Mouse (Mus musculus) heart, embryonic 14.5 days (tissue): ENCODE measurements at regions not wholly inside any gene's neighbourhood (a gene's known extent, or its start where the extent isn't known, plus 50 kb on each side); places are given as distances from the start of the nearest gene placed in this dataset.

ENCODE experiments used
- ATAC-seq: fragments of 200-750 bp; cut with Nextera tagmentation; 2 replicates; pipeline ENCODE4 v1.8.0; 2017; ENCODE audit warnings: low read depth, moderate TSS enrichment; ENCODE audit not compliant: insufficient number of reproducible peaks, insufficient read depth, low FRiP score
- H3K27ac ChIP-seq, 2 experiments: fragments of 200-500 bp in 1 of 2; fragments of 300-500 bp in 1 of 2; sonication (generic) in 1 of 2; replicated peaks in 1 of 2; 2 replicates each; pipeline ENCODE4 v1.5.1; 2012 to 2014; ENCODE audit warnings: low read depth in 2 of 2, low read length in 2 of 2, control low read depth in 1 of 2, mild to moderate bottlenecking in 1 of 2, mixed read lengths in 1 of 2; ENCODE audit not compliant: control insufficient read depth in 1 of 2, insufficient read depth in 1 of 2
- H3K27me3 ChIP-seq: fragments of 300-500 bp; sonication (generic); 2 replicates; pipeline ENCODE4 v1.6.1; 2014; ENCODE audit warnings: mild to moderate bottlenecking, low read length, control low read depth; ENCODE audit not compliant: control insufficient read depth, insufficient read depth
- H3K36me3 ChIP-seq: fragments of 300-500 bp; sonication (generic); 2 replicates; pipeline ENCODE4 v1.6.1; 2014; ENCODE audit warnings: mild to moderate bottlenecking, control low read depth, low read length, mixed read lengths; ENCODE audit not compliant: control insufficient read depth, insufficient read depth
- H3K4me1 ChIP-seq, 2 experiments: fragments of 200-500 bp in 1 of 2; fragments of 300-500 bp in 1 of 2; sonication (generic) in 1 of 2; 2 replicates each; pipeline ENCODE4 v1.6.1; 2012 to 2014; ENCODE audit warnings: low read length in 2 of 2, control low read depth in 1 of 2, mixed read lengths in 1 of 2; ENCODE audit not compliant: control insufficient read depth in 2 of 2, insufficient read depth in 2 of 2
- H3K4me2 ChIP-seq: fragments of 300-500 bp; sonication (generic); 2 replicates; pipeline ENCODE4 v1.6.1; 2014; ENCODE audit warnings: mild to moderate bottlenecking, low read length
- H3K4me3 ChIP-seq, 2 experiments: fragments of 200-500 bp in 1 of 2; fragments of 300-500 bp in 1 of 2; sonication (generic) in 1 of 2; 2 replicates each; pipeline ENCODE4 v1.5.1; 2012 to 2014; ENCODE audit warnings: low read length in 2 of 2, mild to moderate bottlenecking in 2 of 2, control low read depth in 1 of 2, low read depth in 1 of 2, moderate library complexity in 1 of 2; ENCODE audit not compliant: control insufficient read depth in 1 of 2, insufficient read depth in 1 of 2
- H3K9ac ChIP-seq: fragments of 300-500 bp; sonication (generic); 2 replicates; pipeline ENCODE4 v1.6.1; 2014; ENCODE audit warnings: mild to moderate bottlenecking, low read length
- H3K9me3 ChIP-seq: fragments of 300-500 bp; sonication (generic); 2 replicates; pipeline ENCODE4 v1.6.1; 2016; ENCODE audit warnings: low read length, control low read depth; ENCODE audit not compliant: control insufficient read depth
- WGBS: fragments of 180-500 bp; shearing (Covaris S2); extraction: QIAGEN DNeasy Blood & Tissue Kit; methylation state at CpG from one replicate; pipeline ENCODE4 v1.1.7; 2014; 5-methylcytosine and 5-hydroxymethylcytosine counted together

DNA sequence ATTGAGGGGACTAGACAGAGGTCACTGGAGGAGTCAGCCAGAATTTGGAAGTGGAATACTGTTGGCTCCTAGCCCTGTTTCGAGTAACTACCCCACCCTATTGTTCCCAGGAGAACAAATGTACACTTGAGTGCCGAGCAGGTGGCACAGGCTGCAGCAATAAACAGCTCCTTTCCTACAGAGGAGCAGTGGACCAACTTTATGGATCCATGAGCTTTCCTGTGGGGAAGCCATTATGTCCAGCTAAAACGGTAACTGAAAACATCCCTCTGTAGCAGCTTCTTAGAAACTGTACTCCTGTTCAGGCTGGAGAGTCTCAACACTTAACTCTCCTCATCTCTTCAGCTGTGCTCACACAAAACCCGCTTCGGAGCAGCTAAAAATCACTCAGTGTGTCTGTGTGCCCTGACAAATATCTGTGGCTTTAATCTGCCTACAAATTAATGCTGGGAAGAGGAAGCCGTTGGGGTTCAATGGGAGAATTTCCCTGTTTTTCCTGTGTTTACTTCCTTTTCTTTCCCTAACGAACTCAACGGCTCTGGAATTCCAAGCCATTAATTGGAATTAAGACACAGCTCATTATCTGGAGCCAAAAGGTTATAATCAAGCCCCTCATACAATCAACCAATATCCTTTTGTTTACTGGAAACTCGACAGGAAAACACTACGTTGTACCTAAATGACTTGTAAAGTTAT lies 112.6 kb upstream of the Tll1 start:
- H3K4me3 ChIP-seq, result no peak overlapping the region
- H3K4me1 ChIP-seq, result peaks cover 5 to 6% of the 10 kb centered on the region in 2 experiments; a peak in 3 of 4 replicates
- H3K27ac ChIP-seq, result no peak overlapping the region
- H3K36me3 ChIP-seq, result no peaks in the 10 kb centered on the region
- no peak for ATAC-seq
- WGBS, result 66% methylated on average over 10 of the region's 10 CpGs
- no peak overlapping the region for H3K9ac ChIP-seq
- no peaks in the 10 kb centered on the region for H3K27me3 ChIP-seq
- H3K9me3 ChIP-seq, result no peaks in the 10 kb centered on the region
- no peak overlapping the region for H3K4me2 ChIP-seq

DNA sequence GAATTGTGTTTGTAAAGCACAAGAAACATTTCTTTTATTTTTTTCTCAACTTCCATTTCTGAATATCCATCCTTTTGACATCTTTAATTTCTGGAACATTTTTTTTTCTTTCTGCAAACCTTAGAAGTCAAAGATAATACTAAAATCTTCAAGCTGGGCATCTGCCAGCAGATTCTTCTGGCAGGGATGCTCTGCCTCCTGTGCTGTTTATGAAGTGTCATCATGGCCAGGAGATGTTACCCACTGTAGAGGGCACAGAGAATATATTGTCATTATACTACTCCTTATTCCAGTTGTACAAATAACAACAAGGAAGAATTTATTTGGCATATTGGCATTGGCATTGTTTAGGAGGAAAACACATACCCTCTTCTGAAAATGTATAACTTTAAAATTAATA lies 111.7 kb upstream of the Tll1 start:
- H3K9me3 ChIP-seq, result no peaks in the 10 kb centered on the region
- no peak overlapping the region for H3K4me3 ChIP-seq
- no peak for ATAC-seq
- H3K4me1 ChIP-seq, result peaks cover 5 to 6% of the 10 kb centered on the region in 2 experiments; a peak in 3 of 4 replicates
- H3K27me3 ChIP-seq, result no peaks in the 10 kb centered on the region
- H3K27ac ChIP-seq, result no peak overlapping the region
- H3K4me2 ChIP-seq, result no peak overlapping the region
- no peak overlapping the region for H3K9ac ChIP-seq
- no peaks in the 10 kb centered on the region for H3K36me3 ChIP-seq

DNA sequence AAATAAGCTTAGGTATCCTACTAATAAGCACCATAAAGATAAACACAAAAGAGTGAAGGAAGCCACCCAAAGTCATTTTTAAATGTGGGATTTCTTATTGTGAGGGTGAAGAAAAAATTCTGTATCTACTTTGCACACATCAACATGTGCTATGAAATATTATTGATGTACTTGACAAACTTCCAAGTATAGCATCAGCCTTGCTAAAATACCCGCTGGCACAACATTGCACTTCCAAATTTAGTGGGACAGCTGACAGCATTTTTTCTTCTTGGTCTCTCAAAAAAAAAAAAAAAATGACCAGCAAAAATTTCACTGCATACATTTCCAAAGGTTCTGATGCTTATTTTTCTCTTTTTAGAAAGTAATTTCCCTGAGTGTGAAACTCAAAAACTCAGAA lies 101.9 kb upstream of the Tll1 start:
- Histone ChIP-seq H3K4me1 (no peaks in the 10 kb centered on the region), H3K4me3 (no peak overlapping the region), H3K9me3 (no peaks in the 10 kb centered on the region), H3K4me2 (no peak overlapping the region), H3K27me3 (no peaks in the 10 kb centered on the region), H3K9ac (no peak overlapping the region), H3K36me3 (no peaks in the 10 kb centered on the region), H3K27ac (no peak overlapping the region)
- 76% methylated on average over 1 of the region's 1 CpGs for WGBS
- no peak for ATAC-seq

- WGBS, result 85% methylated on average over 6 of the region's 6 CpGs
- no peak overlapping the region for H3K27ac ChIP-seq
- H3K4me2 ChIP-seq, result no peak overlapping the region
- H3K4me3 ChIP-seq, result no peak overlapping the region
- H3K27me3 ChIP-seq, result no peaks in the 10 kb centered on the region
- H3K36me3 ChIP-seq, result no peaks in the 10 kb centered on the region
- H3K9ac ChIP-seq, result no peak overlapping the region
- no peaks in the 10 kb centered on the region for H3K4me1 ChIP-seq
- no peaks in the 10 kb centered on the region for H3K9me3 ChIP-seq
- no peak for ATAC-seq
Observed at GRCm38 (mm10) chr8:64282806-64283205, 76.7 kb upstream of the Tll1 start.

DNA sequence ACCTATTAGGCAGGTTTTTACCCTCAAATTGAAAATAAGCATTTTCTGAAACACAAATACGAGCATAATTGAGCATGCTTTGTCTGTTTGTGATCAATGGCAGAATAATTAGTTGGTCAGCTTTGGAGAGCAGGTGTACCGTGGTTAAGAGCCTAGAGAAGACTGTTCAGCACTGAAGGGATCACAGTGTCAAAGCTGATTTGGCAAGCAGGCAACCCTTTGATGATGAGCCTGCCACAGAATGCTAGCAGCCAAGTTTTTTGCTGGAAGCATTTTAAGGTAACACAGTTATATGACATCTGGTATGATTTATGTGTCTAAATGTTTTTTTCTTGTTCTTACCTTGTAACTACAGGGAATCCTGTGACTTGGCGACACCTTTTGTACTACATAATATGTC lies 75.5 kb upstream of the Tll1 start:
- no peaks in the 10 kb centered on the region for H3K36me3 ChIP-seq
- no peak for ATAC-seq
- 69% methylated on average over 3 of the region's 3 CpGs for WGBS
- H3K9me3 ChIP-seq, result no peaks in the 10 kb centered on the region
- H3K27me3 ChIP-seq, result no peaks in the 10 kb centered on the region
- no peaks in the 10 kb centered on the region for H3K4me1 ChIP-seq
- no peak overlapping the region for H3K27ac ChIP-seq
- no peak overlapping the region for H3K4me2 ChIP-seq
- no peak overlapping the region for H3K9ac ChIP-seq
- H3K4me3 ChIP-seq, result no peak overlapping the region

- H3K9ac ChIP-seq, result no peak overlapping the region
- ATAC-seq, result no peak
- H3K4me2 ChIP-seq, result no peak overlapping the region
- no peaks in the 10 kb centered on the region for H3K36me3 ChIP-seq
- H3K4me1 ChIP-seq, result no peaks in the 10 kb centered on the region
- H3K27ac ChIP-seq, result no peak overlapping the region
- H3K9me3 ChIP-seq, result no peaks in the 10 kb centered on the region
- no peak overlapping the region for H3K4me3 ChIP-seq
- H3K27me3 ChIP-seq, result no peaks in the 10 kb centered on the region
Observed at GRCm38 (mm10) chr8:64280391-64280790, 74.3 kb upstream of the Tll1 start.

DNA sequence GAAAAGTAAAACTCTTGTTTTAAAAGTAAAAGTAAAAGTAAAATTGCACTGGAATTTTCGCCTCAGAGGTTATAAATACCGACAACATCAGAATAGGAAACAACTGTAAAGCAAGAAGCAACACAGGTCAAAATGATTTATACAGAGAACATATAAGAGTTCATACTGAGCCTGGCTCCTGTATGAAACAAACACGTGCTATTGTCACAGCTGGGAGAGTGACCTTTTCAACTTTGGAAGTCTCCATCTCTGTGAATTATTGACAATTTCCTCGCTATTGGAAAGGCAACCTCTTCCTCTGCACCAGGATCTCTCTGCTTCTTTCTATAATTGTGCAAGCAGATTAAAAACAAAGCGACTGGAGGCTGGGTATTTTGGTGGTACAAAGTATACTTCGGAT lies 70.0 kb upstream of the Tll1 start:
- 76% methylated on average over 6 of the region's 6 CpGs for WGBS
- H3K4me2 ChIP-seq, result no peak overlapping the region
- H3K4me1 ChIP-seq, result no peaks in the 10 kb centered on the region
- no peak overlapping the region for H3K4me3 ChIP-seq
- H3K27ac ChIP-seq, result no peak overlapping the region
- H3K9ac ChIP-seq, result no peak overlapping the region
- no peak for ATAC-seq
- no peaks in the 10 kb centered on the region for H3K36me3 ChIP-seq
- H3K9me3 ChIP-seq, result no peaks in the 10 kb centered on the region
- H3K27me3 ChIP-seq, result no peaks in the 10 kb centered on the region

GRCm38 (mm10) chr8:64265304-64265945 lies 59.4 kb upstream of the Tll1 start:
- Histone ChIP-seq H3K4me1 (no peaks in the 10 kb centered on the region), H3K9ac (no peak overlapping the region), H3K27ac (no peak overlapping the region), H3K4me3 (no peak overlapping the region), H3K9me3 (no peaks in the 10 kb centered on the region), H3K27me3 (no peaks in the 10 kb centered on the region), H3K36me3 (no peaks in the 10 kb centered on the region), H3K4me2 (no peak overlapping the region)
- ATAC-seq, result no peak
- 64% methylated on average over 6 of the region's 6 CpGs for WGBS
